Mouse (Mus musculus) stomach, embryonic 16.5 days (tissue): Measurements from ENCODE around the gene Olfr315. TPM values are rescaled to one million over a fixed set of nuclear protein-coding genes. Genes with fewer than 3 reads are reported as not detected.
"Not testable (repeated sequence)": the region's sequence is repeated elsewhere in the genome, so short reads cannot be mapped to it uniquely, and the experiment has no call there.

ENCODE experiments used
- ATAC-seq: fragments of 200-750 bp; cut with Nextera tagmentation; 2 replicates; pipeline ENCODE4 v1.8.0; 2017; ENCODE audit warnings: moderate number of reproducible peaks, moderate TSS enrichment; ENCODE audit not compliant: insufficient read depth, low FRiP score
- H3K27ac ChIP-seq: fragments of 300-500 bp; sonication (generic); 2 replicates; pipeline ENCODE4 v1.5.1; 2014; ENCODE audit warnings: low read length
- H3K27me3 ChIP-seq: fragments of 300-500 bp; sonication (generic); 2 replicates; pipeline ENCODE4 v1.6.1; 2014; ENCODE audit warnings: low read length, control low read depth, mixed read lengths; ENCODE audit not compliant: control insufficient read depth, insufficient read depth
- H3K36me3 ChIP-seq: fragments of 300-500 bp; sonication (generic); 2 replicates; pipeline ENCODE4 v1.6.1; 2014; ENCODE audit warnings: low read length; ENCODE audit not compliant: control insufficient read depth, insufficient read depth
- H3K4me1 ChIP-seq: fragments of 300-500 bp; sonication (generic); 2 replicates; pipeline ENCODE4 v1.6.1; 2014; ENCODE audit warnings: low read length, control low read depth, mixed read lengths; ENCODE audit not compliant: control insufficient read depth, insufficient read depth
- H3K4me2 ChIP-seq: fragments of 300-500 bp; sonication (generic); 2 replicates; pipeline ENCODE4 v1.6.1; 2014; ENCODE audit warnings: low read depth, low read length, mixed read lengths
- H3K4me3 ChIP-seq: fragments of 300-500 bp; sonication (generic); replicated peaks from 2 replicates; pipeline ENCODE4 v1.5.1; 2014; ENCODE audit warnings: mild to moderate bottlenecking, low read length
- H3K9ac ChIP-seq: fragments of 300-500 bp; sonication (generic); 2 replicates; pipeline ENCODE4 v1.6.1; 2014; ENCODE audit warnings: low read length
- H3K9me3 ChIP-seq: fragments of 300-500 bp; sonication (generic); replicated peaks from 2 replicates; pipeline ENCODE4 v1.6.1; 2016; ENCODE audit warnings: low read length, control low read depth; ENCODE audit not compliant: control insufficient read depth
- WGBS: fragments of 180-500 bp; shearing (Covaris S2); extraction: QIAGEN DNeasy Blood & Tissue Kit; methylation state at CpG from one replicate; pipeline ENCODE4 v1.1.7; 2014; 5-methylcytosine and 5-hydroxymethylcytosine counted together
- polyA plus RNA-seq: library from polyadenylated mRNA; unstranded; fragments of >200 nt; fragmentation: Nextera tagmentation; extraction: Ambion mirVana; gene quantifications from 2 replicates; pipeline ENCODE4 v1.2.1, GENCODE M21; 2015

The Olfr315 gene
- polyA plus RNA-seq, 1 experiment from 2014 or later, result not detected

DNA sequence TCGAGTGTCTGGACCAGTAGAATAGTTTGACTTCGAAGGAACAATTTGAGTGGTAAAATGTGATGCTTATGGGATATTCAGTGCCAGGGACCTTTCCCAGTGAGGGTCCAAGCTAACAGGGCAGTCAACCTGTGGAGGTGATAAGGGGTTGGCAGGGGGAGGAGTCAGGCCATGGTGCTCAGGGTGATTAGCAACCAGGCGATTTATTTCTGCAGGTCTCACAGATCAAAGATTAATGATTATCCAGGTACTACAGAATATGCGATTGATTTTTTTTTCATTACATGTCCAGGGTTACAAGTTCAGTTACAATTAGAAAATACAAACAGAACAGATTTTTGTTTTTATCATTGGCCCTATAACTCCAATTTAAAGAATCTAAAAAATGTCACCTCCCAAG, 30.9 kb downstream of the Olfr315 start:
- no peak overlapping the region for H3K9ac ChIP-seq
- H3K4me1 ChIP-seq, result peaks cover 10% of the 10 kb centered on the region
- H3K27me3 ChIP-seq, result no peaks in the 10 kb centered on the region
- no peak overlapping the region for H3K4me3 ChIP-seq
- H3K9me3 ChIP-seq, result no peaks in the 10 kb centered on the region
- no peak for ATAC-seq
- H3K36me3 ChIP-seq, result no peaks in the 10 kb centered on the region
- WGBS, result 39% methylated on average over 4 of the region's 4 CpGs
- 0 out of 2 replicates have a peak overlapping the region, but pooled peaks have one; percentile 44 for H3K27ac ChIP-seq
- no peak overlapping the region for H3K4me2 ChIP-seq

DNA sequence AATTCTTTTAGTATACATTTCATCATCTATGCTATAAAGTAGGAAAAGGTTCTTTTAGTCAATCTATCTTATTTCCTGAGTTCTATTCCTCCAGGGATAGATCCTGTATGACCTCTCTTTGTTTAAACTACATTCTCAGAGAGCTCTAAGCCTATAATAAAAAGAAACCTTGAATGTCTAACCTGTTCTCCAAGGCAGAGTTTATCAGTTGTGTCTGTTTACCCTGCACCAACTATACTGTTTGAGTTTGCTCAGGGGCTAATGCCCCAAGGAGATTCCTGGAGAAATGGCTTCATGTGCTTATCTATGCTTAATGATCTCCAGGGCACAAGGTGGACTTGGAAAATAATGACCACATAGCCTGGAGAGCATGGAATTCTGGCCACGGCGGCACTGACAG, 31.4 kb downstream of the Olfr315 start:
- no peaks in the 10 kb centered on the region for H3K36me3 ChIP-seq
- H3K4me1 ChIP-seq, result peaks cover 10% of the 10 kb centered on the region
- H3K9ac ChIP-seq, result no peak overlapping the region
- no peaks in the 10 kb centered on the region for H3K27me3 ChIP-seq
- peak; percentile 65; the same call in 1 of the 2 replicates for ATAC-seq
- no peak overlapping the region for H3K27ac ChIP-seq
- H3K4me2 ChIP-seq, result no peak overlapping the region
- no peak overlapping the region for H3K4me3 ChIP-seq
- WGBS, result 23% methylated on average over 2 of the region's 2 CpGs
- no peaks in the 10 kb centered on the region for H3K9me3 ChIP-seq

DNA sequence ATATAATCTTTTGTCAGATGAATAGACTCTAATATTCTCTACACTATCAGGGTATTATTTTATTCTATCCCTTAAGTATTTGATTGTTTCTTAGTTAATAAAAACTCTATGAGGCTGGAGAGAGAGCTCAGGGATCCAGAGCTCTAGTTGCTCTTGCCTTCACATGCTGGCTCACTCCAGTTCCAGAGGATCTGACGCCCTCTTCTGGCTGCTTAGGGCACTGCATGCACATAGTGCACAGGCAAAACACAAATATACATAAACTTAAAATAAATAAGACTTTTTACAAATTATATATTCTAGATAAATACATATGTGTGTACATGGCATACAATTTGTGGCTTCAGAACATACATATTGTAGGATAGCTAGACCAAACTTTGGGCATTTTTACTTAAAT, 39.0 kb downstream of the Olfr315 start:
- H3K9ac ChIP-seq, result no peak overlapping the region
- ATAC-seq, result no peak
- no peaks in the 10 kb centered on the region for H3K27me3 ChIP-seq
- WGBS, result 3% methylated on average over 1 of the region's 1 CpGs
- H3K9me3 ChIP-seq, result no peaks in the 10 kb centered on the region
- no peaks in the 10 kb centered on the region for H3K4me1 ChIP-seq
- H3K4me2 ChIP-seq, result no peak overlapping the region
- H3K27ac ChIP-seq, result no peak overlapping the region
- H3K36me3 ChIP-seq, result no peaks in the 10 kb centered on the region
- no peak overlapping the region for H3K4me3 ChIP-seq

DNA sequence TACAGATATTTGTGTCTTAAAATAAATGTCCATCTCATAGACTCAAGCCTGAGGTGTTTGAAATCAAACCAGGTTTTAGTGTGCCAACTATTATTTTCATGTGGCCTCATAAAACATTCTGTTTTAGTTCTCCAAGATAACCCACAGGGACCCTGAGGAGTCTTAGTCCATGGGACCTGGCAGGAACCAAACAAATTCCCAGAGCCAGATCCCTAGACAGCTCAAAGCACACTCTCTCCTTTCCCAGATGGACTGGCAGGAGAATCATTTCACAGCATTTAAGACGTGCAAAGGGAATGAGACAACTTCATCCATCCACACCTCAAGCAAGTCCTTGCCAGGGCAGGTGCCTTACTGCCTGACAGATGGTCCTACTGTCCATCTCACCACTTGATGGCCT, 41.7 kb downstream of the Olfr315 start, which contains the start of gene Olfr313:
TSS of gene Olfr313 (plus strand) at position 301 of the 400 bp plus-strand sequence.
- H3K9ac ChIP-seq, ATAC-seq, H3K27me3 ChIP-seq, H3K36me3 ChIP-seq, H3K4me2 ChIP-seq, H3K4me3 ChIP-seq, H3K9me3 ChIP-seq, H3K4me1 ChIP-seq, H3K27ac ChIP-seq: not testable (repeated sequence)
- WGBS, result 56% methylated on average over 1 of the region's 1 CpGs

DNA sequence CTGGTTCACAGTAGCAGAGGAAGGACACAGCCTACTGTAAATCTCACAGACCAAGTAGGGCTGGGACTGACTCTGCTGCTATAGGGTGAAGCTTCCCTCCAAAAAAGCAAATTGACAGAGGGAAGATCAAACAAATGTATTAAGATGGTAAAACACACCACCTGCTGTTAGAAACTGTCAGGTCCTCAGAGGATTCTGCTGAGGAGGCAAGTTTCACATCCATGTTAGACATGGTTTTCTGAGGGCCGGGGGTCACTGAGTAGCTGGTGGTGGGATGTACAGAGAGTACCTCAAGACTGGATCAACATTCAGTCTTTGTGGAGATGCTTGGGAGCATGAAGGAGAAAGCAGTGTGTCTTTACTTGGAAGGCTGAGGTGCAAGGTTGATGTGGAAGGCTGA, 42.7 kb downstream of the Olfr315 start:
- Histone ChIP-seq H3K4me3 (no peak overlapping the region), H3K27ac (no peak overlapping the region), H3K4me1 (no peaks in the 10 kb centered on the region), H3K9ac (no peak overlapping the region), H3K9me3 (no peaks in the 10 kb centered on the region), H3K36me3 (no peaks in the 10 kb centered on the region), H3K4me2 (no peak overlapping the region), H3K27me3 (no peaks in the 10 kb centered on the region)
- ATAC-seq, result no peak
- WGBS, result 81% methylated on average over 1 of the region's 1 CpGs

DNA sequence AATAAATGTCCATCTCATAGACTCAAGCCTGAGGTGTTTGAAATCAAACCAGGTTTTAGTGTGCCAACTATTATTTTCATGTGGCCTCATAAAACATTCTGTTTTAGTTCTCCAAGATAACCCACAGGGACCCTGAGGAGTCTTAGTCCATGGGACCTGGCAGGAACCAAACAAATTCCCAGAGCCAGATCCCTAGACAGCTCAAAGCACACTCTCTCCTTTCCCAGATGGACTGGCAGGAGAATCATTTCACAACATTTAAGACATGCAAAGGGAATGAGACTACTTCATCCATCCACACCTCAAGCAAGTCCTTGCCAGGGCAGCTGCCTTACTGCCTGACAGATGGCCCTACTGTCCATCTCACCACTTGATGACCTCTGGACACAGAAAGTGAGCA, 55.9 kb downstream of the Olfr315 start, which contains the start of gene Olfr312:
TSS of gene Olfr312 (plus strand) at position 301 of the 400 bp plus-strand sequence.
- H3K9me3 ChIP-seq, H3K9ac ChIP-seq, H3K4me2 ChIP-seq, H3K27ac ChIP-seq, H3K4me3 ChIP-seq, H3K27me3 ChIP-seq, H3K36me3 ChIP-seq, ATAC-seq, H3K4me1 ChIP-seq: not testable (repeated sequence)

DNA sequence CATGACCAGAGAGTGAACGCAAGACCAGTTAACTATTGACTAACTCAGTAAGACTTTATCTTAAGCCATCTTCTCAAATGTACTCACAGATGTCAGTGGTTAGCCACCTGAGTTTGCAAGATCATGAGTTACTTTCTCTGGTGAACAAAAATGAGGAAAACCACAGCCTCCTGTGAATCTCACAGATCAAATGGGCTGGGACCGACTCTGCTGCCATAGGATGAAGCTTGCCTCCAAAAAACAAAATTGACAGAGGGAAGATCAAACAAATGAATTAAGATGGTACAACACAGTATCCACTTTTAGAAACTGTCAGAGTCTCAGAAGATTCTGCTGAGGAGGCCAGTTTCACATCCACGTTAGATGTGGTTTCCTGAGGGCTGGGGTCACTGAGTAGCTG, 56.8 kb downstream of the Olfr315 start:
- no peak overlapping the region for H3K4me3 ChIP-seq
- H3K4me1 ChIP-seq, result no peaks in the 10 kb centered on the region
- H3K9ac ChIP-seq, result no peak overlapping the region
- H3K27me3 ChIP-seq, result no peaks in the 10 kb centered on the region
- no peak overlapping the region for H3K4me2 ChIP-seq
- H3K36me3 ChIP-seq, result no peaks in the 10 kb centered on the region
- no peaks in the 10 kb centered on the region for H3K9me3 ChIP-seq
- 79% methylated on average over 3 of the region's 3 CpGs for WGBS
- no peak for ATAC-seq
- H3K27ac ChIP-seq, result no peak overlapping the region

Other genes with a start within 250 kb of the Olfr315 start
- not detected in 2 replicates for gene Olfr330, start 238.4 kb upstream of the Olfr315 start, polyA plus RNA-seq
- gene Olfr329-ps, start 226.8 kb upstream of the Olfr315 start, polyA plus RNA-seq, result not detected in 2 replicates
- gene Olfr328, start 217.6 kb upstream of the Olfr315 start, polyA plus RNA-seq, result not detected in 2 replicates
- not detected in 2 replicates for gene Olfr224, start 202.6 kb upstream of the Olfr315 start, polyA plus RNA-seq
- gene Olfr325, start 195.5 kb upstream of the Olfr315 start, polyA plus RNA-seq, result not detected in 2 replicates
- gene Olfr324, start 178.1 kb upstream of the Olfr315 start, polyA plus RNA-seq, result not detected in 2 replicates
- gene 2210407C18Rik, start 157.1 kb upstream of the Olfr315 start, polyA plus RNA-seq, result 4.2 and 15.4 TPM in 2 replicates
- 0.17 TPM in 1 of 2 replicates, not detected in the other for gene Olfr323, start 142.7 kb upstream of the Olfr315 start, polyA plus RNA-seq
- 0.66 and 0.67 TPM in 2 replicates for gene Trim58, start 132.7 kb upstream of the Olfr315 start, polyA plus RNA-seq
- gene Olfr322, start 114.4 kb upstream of the Olfr315 start, polyA plus RNA-seq, result not detected in 2 replicates
- gene Olfr320, start 92.1 kb upstream of the Olfr315 start, polyA plus RNA-seq, result not detected in 2 replicates
- not detected in 2 replicates for gene Olfr319, start 74.0 kb upstream of the Olfr315 start, polyA plus RNA-seq
- not detected in 2 replicates for gene Olfr318, start 49.2 kb upstream of the Olfr315 start, polyA plus RNA-seq
- not detected in 2 replicates for gene Olfr317, start 34.0 kb upstream of the Olfr315 start, polyA plus RNA-seq
- not detected in 2 replicates for gene Olfr316, start 20.5 kb upstream of the Olfr315 start, polyA plus RNA-seq
- gene Olfr314, start 9.8 kb downstream of the Olfr315 start, polyA plus RNA-seq, result not detected in 2 replicates
- gene Fam183b, start 28.8 kb downstream of the Olfr315 start, polyA plus RNA-seq, result 5.2 and 5.4 TPM in 2 replicates
- gene Olfr313, start 41.8 kb downstream of the Olfr315 start, polyA plus RNA-seq, result not detected in 2 replicates
- not detected in 2 replicates for gene Olfr312, start 56.0 kb downstream of the Olfr315 start, polyA plus RNA-seq
- not detected in 2 replicates for gene Olfr311, start 66.1 kb downstream of the Olfr315 start, polyA plus RNA-seq
- 9.5 TPM in 2 replicates for gene Gm12258, start 74.0 kb downstream of the Olfr315 start, polyA plus RNA-seq
- gene 2810021J22Rik, start 94.0 kb downstream of the Olfr315 start, polyA plus RNA-seq, result 5.9 and 7.7 TPM in 2 replicates
- gene Zfp39, start 131.0 kb downstream of the Olfr315 start, polyA plus RNA-seq, result 4.7 and 5.4 TPM in 2 replicates
- gene Btnl10, start 144.7 kb downstream of the Olfr315 start, polyA plus RNA-seq, result 0.72 and 0.80 TPM in 2 replicates
- 113 TPM in 2 replicates for gene Rnf187, start 165.7 kb downstream of the Olfr315 start, polyA plus RNA-seq
- 44.0 and 50.7 TPM in 2 replicates for gene Hist3h2ba, start 175.7 kb downstream of the Olfr315 start, polyA plus RNA-seq
- gene Hist3h2a, start 181.5 kb downstream of the Olfr315 start, polyA plus RNA-seq, result 28.1 and 33.0 TPM in 2 replicates
- 0.17 and 0.27 TPM in 2 replicates for gene Trim17, start 181.5 kb downstream of the Olfr315 start, polyA plus RNA-seq
- 20.5 and 20.8 TPM in 2 replicates for gene Trim11, start 204.9 kb downstream of the Olfr315 start, polyA plus RNA-seq